Mouse (Mus musculus): ENCODE results near the gene Ifrd2.

GRCm38 (mm10) chr9:107612945-107613569, 25.6 kb downstream of the Ifrd2 start:
- TF ChIP-seq CTCF (IDR thresholded peaks at IDR 0.05; ENCODE audit: extremely low read depth, insufficient read depth, insufficient read length, insufficient replicate concordance) (no peak), POLR2A (IDR thresholded peaks at IDR 0.05; ENCODE audit: low read depth, low read length) (no peak)
